In genomic region chr13:32986256-32986655, GRCm38 (mm10) we compare ENCODE assay signal across 1 mouse cellular context.
A peak's percentile ranks its signal among the peaks of the same experiment; 100 is the strongest.
TF ChIP-seq lines count a peak whose summit lies in the region.

No protein-coding gene starts in this region.

TF ChIP-seq in MEL, 35 proteins besides CTCF, POLR2A, EP300 and RAD21:
- TF ChIP-seq TAL1 (IDR thresholded peaks at IDR 0.05; ENCODE audit: low read length) = 0 out of 2 replicates have a peak, but pooled peaks have one; percentile 8
- peak; percentile 63 for TF ChIP-seq ETS1 (IDR thresholded peaks at IDR 0.05; ENCODE audit: low read depth, low read length)
- TF ChIP-seq ZKSCAN1 (IDR thresholded peaks at IDR 0.05; ENCODE audit: low read depth, low read length) = no peak
- TF ChIP-seq GATA1 (IDR thresholded peaks at IDR 0.05; ENCODE audit: low read depth, low read length) = peak; percentile 81
- TF ChIP-seq TCF12 (IDR thresholded peaks at IDR 0.05; ENCODE audit: low read depth, low read length) = peak; percentile 91
- peak; percentile 53; the same call in 1 of the 2 replicates for TF ChIP-seq MAFK (IDR thresholded peaks at IDR 0.05; ENCODE audit: borderline replicate concordance, low read depth, low read length)
- TF ChIP-seq POLR2AphosphoS2 (IDR thresholded peaks at IDR 0.05; ENCODE audit: low read length) = no peak
- TF ChIP-seq MEF2A (IDR thresholded peaks at IDR 0.05; ENCODE audit: extremely low read depth, insufficient replicate concordance, low read depth, low read length, poor library complexity, severe bottlenecking) = peak; percentile 61; the same call in 1 of the 2 replicates
